21 mouse cellular contexts compared by ENCODE assay signal in the genomic region with DNA sequence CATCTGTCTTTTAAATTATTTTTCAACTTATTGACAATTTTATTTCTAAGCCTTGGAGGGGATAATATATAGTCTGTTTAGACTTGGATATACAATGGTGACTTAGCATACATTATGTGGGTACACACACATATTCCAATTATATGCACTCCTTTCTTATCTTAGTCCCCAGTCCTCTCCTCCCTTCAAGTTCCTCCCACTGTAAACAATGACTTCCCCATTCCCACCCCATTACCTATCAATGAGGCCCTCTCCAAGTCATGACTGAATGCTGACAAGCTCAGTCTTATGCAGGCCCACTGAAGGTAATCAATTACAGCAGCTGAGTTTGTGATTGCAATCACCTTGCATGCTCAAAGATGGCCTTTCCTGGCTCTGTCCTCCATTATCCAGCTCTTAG. TPM values are rescaled to one million over a fixed set of nuclear protein-coding genes. Genes with fewer than 3 reads are reported as not detected.
DNase-seq lines count a peak whose midpoint lies in the region; ATAC-seq lines count a peak whose summit lies in the region.
"Had no signal": no experiment of that assay in that cellular context is flagged by ENCODE, and none has a peak within 500 bp of the region (broad histone marks: within the 10 kb centered on the region; RNA-seq: fewer than 3 reads in every experiment).

No protein-coding gene starts in this region.

- H3K4me3 ChIP-seq in liver, embryonic 11.5 days (ENCODE audit: low read depth, low read length), result no peak overlapping the region
- no peak overlapping the region for H3K4me3 ChIP-seq in liver, embryonic 16.5 days (ENCODE audit: low read depth, low read length)
- H3K4me3 ChIP-seq: embryonic facial prominence, embryonic 13.5 days; forebrain, embryonic 12.5 days; heart, embryonic 12.5 days; hindbrain, embryonic 13.5 days had no signal

- H3K9ac ChIP-seq in liver, embryonic 11.5 days (ENCODE audit: low read depth, low read length), result no peak overlapping the region
- no peak overlapping the region for H3K9ac ChIP-seq in liver, embryonic 16.5 days (ENCODE audit: low read depth, low read length)
- H3K9ac ChIP-seq: embryonic facial prominence, embryonic 13.5 days; forebrain, embryonic 12.5 days; heart, embryonic 12.5 days; hindbrain, embryonic 13.5 days had no signal

- H3K4me2 ChIP-seq in liver, embryonic 11.5 days, result no peak overlapping the region
- H3K4me2 ChIP-seq in liver, embryonic 16.5 days (ENCODE audit: low read depth, low read length), result no peak overlapping the region
- H3K4me2 ChIP-seq: embryonic facial prominence, embryonic 13.5 days; forebrain, embryonic 12.5 days; heart, embryonic 12.5 days; hindbrain, embryonic 13.5 days had no signal

- DNase-seq in liver, embryonic 11.5 days (ENCODE audit: low spot score), result no peak
- DNase-seq in liver (no peak), MEL-GATA-1-ER (ENCODE audit: extremely low read depth, low read depth) (peak; percentile 81)
- DNase-seq in thymus, postnatal 14 days, result no peak
- no peak for DNase-seq in heart, postnatal 36 days
- no peak for DNase-seq in layer of hippocampus, adult 11-12 months (ENCODE audit: low spot score)
- DNase-seq: adrenal gland, postnatal 10 days; cerebellum, adult 11-12 months; cerebellum, adult 9-10 months; cerebellum, postnatal 25 days; gastrocnemius, postnatal 14 days had no signal

- H3K36me3 ChIP-seq in liver, embryonic 11.5 days (ENCODE audit: control insufficient read depth, insufficient read depth, low read length), result no peaks in the 10 kb centered on the region; the same call in 1 of the 2 replicates
- peaks cover 4% of the 10 kb centered on the region for H3K36me3 ChIP-seq in liver, embryonic 16.5 days (ENCODE audit: control insufficient read depth, insufficient read depth)

- H3K4me1 ChIP-seq in liver, embryonic 11.5 days (replicated peaks; ENCODE audit: control insufficient read depth, insufficient read depth, low read length), result no peaks in the 10 kb centered on the region; the same call in 1 of the 2 replicates
- peaks cover 4% of the 10 kb centered on the region for H3K4me1 ChIP-seq in liver, embryonic 16.5 days (ENCODE audit: control insufficient read depth, low read depth, low read length)
- H3K4me1 ChIP-seq: embryonic facial prominence, embryonic 13.5 days; forebrain, embryonic 12.5 days; heart, embryonic 12.5 days; hindbrain, embryonic 13.5 days had no signal

- peak; percentile 77 for ATAC-seq in liver, embryonic 11.5 days (replicated peaks; ENCODE audit: low FRiP score)
- 0 out of 2 replicates have a peak, but pooled peaks have one; percentile 14 for ATAC-seq in granulocyte monocyte progenitor cell, adult 5-6 weeks (replicated peaks; ENCODE audit: poor library complexity, severe bottlenecking)
- peak; percentile 43; the same call in 1 of the 2 replicates for ATAC-seq in liver, embryonic 16.5 days (ENCODE audit: low read depth)
- ATAC-seq: forebrain, embryonic 16.5 days had no signal

- intact Hi-C loops in heart, postnatal 36 days (cut with DNase I), result no loop called here

- H3K9me3 ChIP-seq in liver, embryonic 11.5 days (ENCODE audit: control insufficient read depth, low read length), result no peaks in the 10 kb centered on the region
- H3K9me3 ChIP-seq in liver, embryonic 16.5 days (replicated peaks; ENCODE audit: control insufficient read depth, low read length), result no peaks in the 10 kb centered on the region
- H3K9me3 ChIP-seq: embryonic facial prominence, embryonic 13.5 days; forebrain, embryonic 12.5 days; heart, embryonic 12.5 days; hindbrain, embryonic 13.5 days had no signal

- no peaks in the 10 kb centered on the region for H3K27me3 ChIP-seq in liver, embryonic 11.5 days (replicated peaks; ENCODE audit: control insufficient read depth, insufficient read depth, low read length)
- no peaks in the 10 kb centered on the region for H3K27me3 ChIP-seq in liver, embryonic 16.5 days (ENCODE audit: control insufficient read depth, insufficient read depth, low read depth, low read length)
- H3K27me3 ChIP-seq: embryonic facial prominence, embryonic 13.5 days; forebrain, embryonic 12.5 days; heart, embryonic 12.5 days; hindbrain, embryonic 13.5 days had no signal

- H3K27ac ChIP-seq in liver, embryonic 11.5 days (ENCODE audit: low read depth, low read length), result no peak overlapping the region
- H3K27ac ChIP-seq in liver, embryonic 16.5 days (ENCODE audit: low read length), result no peak overlapping the region
- H3K27ac ChIP-seq: embryonic facial prominence, embryonic 13.5 days; forebrain, embryonic 12.5 days; hindbrain, embryonic 13.5 days had no signal

RNA-seq across cellular contexts. Expression of a gene that starts 7.7 kb away (rescaled TPM):
- 24.2 TPM in 2 replicates for polyA plus RNA-seq in liver, embryonic 11.5 days (2014; fragmentation: Nextera tagmentation; extraction: Ambion mirVana)
- total RNA-seq in granulocyte monocyte progenitor cell, adult 5-6 weeks (2014; fragmentation: Nextera tagmentation), result 14.9 and 15.5 TPM in 2 replicates
- total RNA-seq in granulocyte monocyte progenitor cell, adult 5-6 weeks (2017), result 21.1 and 22.4 TPM in 2 replicates
- polyA plus RNA-seq in liver, embryonic 16.5 days (2015; fragmentation: Nextera tagmentation; extraction: Ambion mirVana), result 5.3 and 7.1 TPM in 2 replicates
- 1 to 10 TPM; 3.4 to 4.1 TPM for total RNA-seq in heart, postnatal 36 days (2021)

RNA-seq across cellular contexts. Expression of a gene that starts 8.0 kb away (rescaled TPM):
- not detected in 2 replicates for polyA plus RNA-seq in liver, embryonic 11.5 days (2014; fragmentation: Nextera tagmentation; extraction: Ambion mirVana)
- not detected in 2 replicates for total RNA-seq in granulocyte monocyte progenitor cell, adult 5-6 weeks (2014; fragmentation: Nextera tagmentation)
- 2.5 TPM in 1 of 2 replicates, not detected in the other for total RNA-seq in granulocyte monocyte progenitor cell, adult 5-6 weeks (2017)
- polyA plus RNA-seq in liver, embryonic 16.5 days (2015; fragmentation: Nextera tagmentation; extraction: Ambion mirVana), result not detected in 2 replicates
- total RNA-seq in heart, postnatal 36 days (2021), result not detected
- total RNA-seq: adrenal gland, postnatal 10 days; ES-E14; gastrocnemius, postnatal 14 days; heart, adult 8-10 months; heart, postnatal 25 days had no signal
- polyA plus RNA-seq: embryonic facial prominence, embryonic 13.5 days; forebrain, embryonic 16.5 days had no signal

RNA-seq across cellular contexts. Expression of a gene that starts 38.7 kb away (rescaled TPM):
- 77.1 and 81.1 TPM in 2 replicates for polyA plus RNA-seq in liver, embryonic 11.5 days (2014; fragmentation: Nextera tagmentation; extraction: Ambion mirVana)
- total RNA-seq in granulocyte monocyte progenitor cell, adult 5-6 weeks (2014; fragmentation: Nextera tagmentation), result 47.7 and 56.4 TPM in 2 replicates
- 99.2 and 119 TPM in 2 replicates for total RNA-seq in granulocyte monocyte progenitor cell, adult 5-6 weeks (2017)
- 22.2 and 22.6 TPM in 2 replicates for polyA plus RNA-seq in liver, embryonic 16.5 days (2015; fragmentation: Nextera tagmentation; extraction: Ambion mirVana)
- total RNA-seq in heart, postnatal 36 days (2021), result 10 to 100 TPM; 47.1 to 47.2 TPM

RNA-seq across cellular contexts. Expression of a gene that starts 50.0 kb away (rescaled TPM):
- 14.8 and 15.0 TPM in 2 replicates for polyA plus RNA-seq in liver, embryonic 11.5 days (2014; fragmentation: Nextera tagmentation; extraction: Ambion mirVana)
- total RNA-seq in granulocyte monocyte progenitor cell, adult 5-6 weeks (2014; fragmentation: Nextera tagmentation), result 6.1 and 8.4 TPM in 2 replicates
- 6.9 and 17.9 TPM in 2 replicates for total RNA-seq in granulocyte monocyte progenitor cell, adult 5-6 weeks (2017)
- polyA plus RNA-seq in liver, embryonic 16.5 days (2015; fragmentation: Nextera tagmentation; extraction: Ambion mirVana), result 2.0 and 2.2 TPM in 2 replicates
- total RNA-seq in heart, postnatal 36 days (2021), result 1 to 10 TPM; 5.1 to 6.1 TPM

Comparison
In these comparisons a context has a peak if more than half of its experiments do, and no peak if none do; other contexts are left out.
1. ATAC-seq: peak in every context shown above with its lines; median percentile 77 in liver, embryonic 11.5 days; 43 in liver, embryonic 16.5 days; 14 in granulocyte monocyte progenitor cell, adult 5-6 weeks.